Mouse (Mus musculus): ENCODE measurements around the gene Rbm19. TPM values are rescaled to one million over a fixed set of nuclear protein-coding genes. Genes with fewer than 3 reads are reported as not detected.
"Not testable (repeated sequence)": the region's sequence is repeated elsewhere in the genome, so short reads cannot be mapped to it uniquely, and the experiment has no call there.

Rbm19 gene
- 10 to 100 TPM; 28.7 to 29.0 TPM for total RNA-seq (2021)

DNA sequence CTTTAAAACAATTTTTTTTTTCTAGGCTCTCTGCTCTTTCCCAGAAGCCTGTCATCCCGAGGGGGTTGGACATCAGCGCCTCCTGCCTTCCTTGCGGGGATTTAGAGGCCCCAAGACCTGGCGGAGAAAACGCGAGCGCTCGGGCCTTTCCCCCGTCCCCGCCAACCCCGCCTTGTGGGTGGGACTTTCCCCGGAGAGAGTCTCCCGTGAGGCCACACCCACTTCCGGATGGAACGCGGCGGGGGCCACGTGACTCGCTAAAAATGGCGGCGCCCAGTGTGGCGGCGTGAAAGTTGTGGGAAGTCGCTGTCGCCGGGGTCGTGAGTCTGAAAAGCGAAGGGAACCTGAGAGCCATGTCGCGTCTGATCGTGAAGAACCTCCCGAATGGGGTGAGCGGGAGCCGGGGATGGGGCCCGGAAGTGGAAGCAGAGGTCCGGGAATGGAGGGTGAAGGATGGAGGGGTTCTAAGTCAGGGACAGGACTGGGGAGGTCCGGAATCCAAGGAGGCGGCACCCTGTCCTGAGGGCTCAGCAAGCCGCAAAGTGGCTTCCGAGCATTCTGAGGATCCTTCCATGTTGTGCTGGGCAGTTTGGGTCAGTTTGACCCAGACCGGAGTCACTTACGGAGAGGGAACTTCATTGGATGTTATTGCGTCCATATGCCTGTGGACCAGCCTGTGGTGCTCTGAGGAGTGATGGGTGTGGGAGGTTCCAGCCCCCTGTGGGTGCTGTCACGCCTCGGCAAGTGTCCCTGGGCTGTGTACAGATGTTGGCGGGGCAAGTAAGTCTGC lies at the start of gene Rbm19:
Rbm19 (plus strand) TSS at position 205 of the 790 bp plus-strand sequence.
- DNase-seq, result peak; percentile 95
- intact Hi-C loops (cut with DNase I), result no loop called here

DNA sequence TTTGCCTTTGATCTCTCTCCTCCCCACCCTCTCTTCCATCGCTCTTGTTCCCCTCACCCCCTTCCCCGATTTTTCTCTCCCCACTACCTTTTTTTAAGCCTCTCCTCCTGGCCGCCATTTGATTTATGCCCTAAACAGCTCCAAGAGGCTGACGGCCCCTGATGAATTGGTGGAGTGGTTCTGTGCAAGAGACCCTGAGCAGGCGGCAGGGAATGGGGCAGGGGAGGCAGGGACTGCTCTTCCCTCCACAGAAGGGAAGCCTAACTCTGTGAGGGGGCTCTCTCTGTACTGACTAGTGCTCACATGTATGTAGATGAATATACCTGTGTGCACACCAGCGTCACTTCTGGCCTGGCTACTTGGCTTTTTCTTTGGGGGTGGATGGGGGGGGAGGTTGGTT lies 49.0 kb upstream of the Rbm19 start:
- intact Hi-C loops (cut with DNase I), result loop anchor here (10.0 kb wide), 1 partner anchor 1122 kb away; no protein-coding TSS in a partner anchor
- no peak for DNase-seq

DNA sequence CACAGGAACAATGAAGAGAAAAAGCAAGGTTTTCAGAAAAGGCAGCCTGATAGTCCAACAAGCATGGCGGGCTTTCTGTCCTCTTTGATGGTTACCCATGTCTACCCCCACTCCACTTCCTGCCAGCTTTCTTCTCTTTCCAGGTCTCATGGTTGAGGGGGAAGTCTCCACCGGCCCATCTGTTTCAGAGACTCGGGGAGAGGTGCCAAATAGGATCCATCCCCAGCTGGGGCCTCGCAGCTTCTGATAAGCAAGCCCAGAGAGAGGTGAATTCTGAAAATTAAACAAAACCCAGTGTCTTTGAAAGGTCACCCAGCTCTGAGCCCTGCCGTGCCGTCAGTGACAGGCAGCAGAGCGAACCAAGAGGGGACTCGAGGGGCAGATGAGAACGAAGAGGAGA lies 42.2 kb upstream of the Rbm19 start:
- peak; percentile 60 for DNase-seq
- intact Hi-C loops (cut with DNase I), result no loop called here

DNA sequence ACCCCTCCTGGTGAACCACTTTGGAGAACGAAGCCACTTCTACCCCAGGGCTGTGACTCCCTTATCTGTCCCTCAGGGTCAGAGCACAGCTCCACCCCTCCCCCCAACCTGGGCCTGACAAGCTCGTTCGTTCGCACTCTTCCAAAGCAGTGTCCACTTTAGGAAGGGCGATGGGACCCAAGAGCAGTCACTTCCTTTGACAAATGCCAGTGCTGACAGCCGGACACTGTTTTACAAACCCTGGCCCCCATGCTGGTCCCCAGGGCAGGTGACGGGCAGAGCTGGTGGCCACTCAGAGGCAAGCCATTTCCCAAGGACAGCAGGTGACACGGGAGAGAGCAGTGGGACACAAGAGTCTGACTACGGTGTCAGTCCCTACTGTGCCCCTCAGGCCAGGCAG lies 36.2 kb upstream of the Rbm19 start:
- intact Hi-C loops (cut with DNase I), result no loop called here
- no peak for DNase-seq

DNA sequence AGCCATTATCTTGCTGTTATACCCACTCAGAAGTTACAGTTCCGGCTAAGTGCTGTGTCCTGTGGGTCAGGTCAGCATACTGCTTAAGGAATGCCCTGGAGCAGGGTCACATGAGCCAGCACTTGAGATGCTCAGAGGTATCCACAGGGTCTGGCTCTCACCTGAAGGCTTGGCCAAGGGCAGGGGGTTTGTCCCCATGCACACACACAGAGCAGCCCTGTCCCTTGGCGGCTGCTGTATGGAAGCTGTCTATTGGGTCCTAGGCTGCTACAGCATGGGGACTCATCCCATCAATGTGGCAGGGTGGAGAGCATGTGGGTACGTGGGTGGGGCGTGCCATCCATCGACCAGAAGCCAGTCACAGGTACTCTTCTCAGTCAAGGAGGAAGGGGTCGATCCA lies 35.8 kb upstream of the Rbm19 start:
- DNase-seq, result no peak
- intact Hi-C loops (cut with DNase I), result no loop called here

DNA sequence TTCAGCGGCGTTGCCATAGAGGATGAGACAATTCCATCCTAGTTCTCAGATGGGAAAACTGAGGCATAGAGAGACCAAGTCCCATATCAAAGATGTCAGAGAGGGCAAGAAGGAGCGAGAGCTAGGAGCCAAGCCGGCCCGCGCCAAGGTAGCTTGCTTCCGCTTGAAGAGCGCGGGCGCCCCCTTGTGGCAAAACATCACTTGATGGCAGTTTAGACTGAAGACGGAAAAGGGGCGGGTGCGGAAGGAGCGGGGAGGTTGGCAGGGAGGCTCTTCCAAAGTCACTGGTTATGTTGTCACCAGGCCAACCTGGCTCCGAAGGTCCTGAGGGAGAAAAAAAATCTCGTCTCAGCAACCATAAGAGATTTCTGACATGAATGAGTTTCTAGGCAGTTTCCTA lies 27.7 kb upstream of the Rbm19 start:
- DNase-seq, result peak; percentile 96
- intact Hi-C loops (cut with DNase I), result loop anchor here (5.0 kb wide), 1 partner anchor 241 kb away; no protein-coding TSS in a partner anchor

DNA sequence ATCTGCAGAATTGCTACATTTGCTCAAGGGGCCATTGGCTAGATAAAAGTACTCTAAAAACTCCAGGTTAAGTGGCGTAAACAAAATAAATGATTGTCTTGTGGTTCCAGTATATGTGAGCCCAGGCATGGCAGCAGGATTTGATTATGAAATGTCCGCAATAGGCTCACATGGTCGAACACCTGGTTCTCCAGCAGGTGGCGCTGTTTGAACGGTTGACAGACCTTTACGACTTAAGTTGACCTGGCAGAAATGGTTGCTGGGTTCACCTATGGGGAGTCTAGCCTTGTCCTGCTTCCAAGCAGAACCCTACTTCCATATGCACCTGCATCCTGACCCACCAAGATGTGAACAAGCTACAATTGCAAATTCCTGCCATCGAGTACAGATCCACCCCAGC lies 21.7 kb upstream of the Rbm19 start:
- intact Hi-C loops (cut with DNase I), result loop anchor here (5.0 kb wide), 1 partner anchor 352 kb away; no protein-coding TSS in a partner anchor
- DNase-seq, result peak; percentile 50

DNA sequence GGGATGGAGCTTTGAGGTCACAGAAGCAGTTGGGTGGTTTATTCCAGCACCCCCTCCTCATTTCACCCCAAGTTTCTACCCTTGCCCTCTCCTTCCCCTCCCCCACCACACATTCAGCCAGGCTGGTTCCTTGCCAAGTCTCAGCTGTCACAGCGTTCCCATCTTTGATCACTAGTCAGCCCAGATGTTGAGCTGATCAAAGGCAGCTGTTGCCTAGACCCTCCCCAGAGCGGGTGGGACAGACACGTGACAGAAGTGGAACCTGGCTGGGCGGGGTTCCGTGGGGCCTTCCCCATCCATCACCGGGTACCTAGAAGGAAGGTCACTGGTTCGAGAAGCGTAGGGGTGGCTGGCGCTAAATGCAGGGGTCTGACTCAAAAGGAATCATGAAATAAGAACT lies 19.2 kb upstream of the Rbm19 start:
- intact Hi-C loops (cut with DNase I), result no loop called here
- DNase-seq, result no peak

DNA sequence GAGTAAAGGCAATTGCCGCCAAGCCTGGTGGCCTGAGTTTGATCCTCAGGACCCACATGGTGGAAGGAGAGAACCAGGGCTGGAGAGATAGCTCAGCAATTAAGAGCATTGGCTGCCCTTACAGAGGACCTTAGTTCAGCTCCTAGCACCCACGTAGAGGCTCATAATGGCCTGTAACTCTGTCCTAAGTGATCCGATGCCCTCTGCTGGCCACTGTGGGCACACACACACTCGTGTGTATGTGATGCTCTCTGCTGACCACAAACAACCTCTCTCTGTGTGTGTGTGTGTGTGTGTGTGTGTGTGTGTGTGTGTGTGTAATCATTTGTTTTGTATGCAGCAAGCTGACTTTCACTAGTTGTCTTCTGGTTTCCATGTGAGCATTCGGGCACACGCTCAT lies 15.5 kb upstream of the Rbm19 start:
- intact Hi-C loops (cut with DNase I), result loop anchor here (10.0 kb wide), 1 partner anchor 1326 kb away; no protein-coding TSS in a partner anchor
- no peak for DNase-seq

DNA sequence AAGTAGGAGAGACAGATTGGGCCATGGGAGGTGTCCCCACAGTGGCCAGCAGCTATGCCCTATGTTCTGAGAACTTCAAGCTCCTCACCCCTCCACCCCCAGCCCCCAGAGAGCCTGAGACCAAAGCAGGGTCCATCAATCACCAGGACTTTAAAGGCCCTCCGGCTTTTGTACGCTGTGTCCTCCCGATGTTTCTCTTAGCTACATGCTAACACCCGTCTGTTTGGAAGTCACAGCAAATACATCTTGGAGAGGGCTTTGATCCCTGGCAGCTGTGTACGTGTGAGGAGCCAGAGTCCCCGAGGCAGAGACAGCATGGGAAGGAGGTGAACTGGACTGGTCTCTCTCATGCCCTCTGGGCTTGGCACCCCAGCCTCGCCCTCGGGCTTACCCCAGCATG lies 14.2 kb upstream of the Rbm19 start:
- intact Hi-C loops (cut with DNase I), result loop anchor here (10.0 kb wide), 1 partner anchor 1327 kb away; no protein-coding TSS in a partner anchor
- no peak for DNase-seq

DNA sequence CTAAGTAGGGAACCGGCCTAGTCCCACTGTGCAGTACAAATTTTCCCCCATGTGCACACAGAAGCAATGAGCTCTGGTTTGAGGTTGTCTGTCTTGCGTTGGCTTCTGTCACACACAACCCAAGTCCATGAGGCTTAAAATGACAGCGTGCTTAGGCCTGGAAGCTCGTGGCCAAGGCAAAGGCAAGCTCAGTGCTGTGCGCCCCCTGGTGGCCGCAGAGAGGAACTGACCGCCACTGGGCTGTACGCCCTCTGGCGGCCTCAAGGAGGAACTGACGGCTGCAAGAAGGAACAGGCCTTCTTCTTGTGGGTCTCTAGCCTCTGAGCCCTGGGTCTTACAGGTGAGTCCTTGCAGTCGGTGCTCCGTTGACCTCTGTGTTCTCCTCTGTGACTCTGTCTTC lies 13.5 kb upstream of the Rbm19 start:
- DNase-seq, result peak; percentile 43
- intact Hi-C loops (cut with DNase I), result loop anchor here (10.0 kb wide), 1 partner anchor 1328 kb away; no protein-coding TSS in a partner anchor

DNA sequence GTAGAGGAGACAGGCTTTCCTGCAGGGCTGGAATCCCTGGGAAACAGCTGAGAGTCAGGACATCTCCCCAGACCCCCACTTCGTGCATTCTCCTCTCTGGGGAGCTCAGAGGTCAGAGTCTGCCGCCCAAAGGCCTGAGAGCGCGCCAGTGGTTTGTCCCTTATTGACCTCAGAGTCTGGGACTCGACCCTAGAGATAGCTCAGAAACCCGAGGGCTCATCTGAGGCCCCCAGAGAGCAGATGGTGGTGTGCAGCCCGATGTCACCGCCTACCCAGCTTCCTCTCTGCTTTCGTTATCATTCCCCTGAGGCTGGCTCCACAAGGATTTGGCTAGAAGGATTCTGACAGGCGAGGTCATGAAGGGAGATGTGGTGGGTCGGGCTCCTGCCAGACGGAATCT lies 12.8 kb upstream of the Rbm19 start:
- intact Hi-C loops (cut with DNase I), result loop anchor here (10.0 kb wide), 1 partner anchor 1329 kb away; no protein-coding TSS in a partner anchor
- no peak for DNase-seq

DNA sequence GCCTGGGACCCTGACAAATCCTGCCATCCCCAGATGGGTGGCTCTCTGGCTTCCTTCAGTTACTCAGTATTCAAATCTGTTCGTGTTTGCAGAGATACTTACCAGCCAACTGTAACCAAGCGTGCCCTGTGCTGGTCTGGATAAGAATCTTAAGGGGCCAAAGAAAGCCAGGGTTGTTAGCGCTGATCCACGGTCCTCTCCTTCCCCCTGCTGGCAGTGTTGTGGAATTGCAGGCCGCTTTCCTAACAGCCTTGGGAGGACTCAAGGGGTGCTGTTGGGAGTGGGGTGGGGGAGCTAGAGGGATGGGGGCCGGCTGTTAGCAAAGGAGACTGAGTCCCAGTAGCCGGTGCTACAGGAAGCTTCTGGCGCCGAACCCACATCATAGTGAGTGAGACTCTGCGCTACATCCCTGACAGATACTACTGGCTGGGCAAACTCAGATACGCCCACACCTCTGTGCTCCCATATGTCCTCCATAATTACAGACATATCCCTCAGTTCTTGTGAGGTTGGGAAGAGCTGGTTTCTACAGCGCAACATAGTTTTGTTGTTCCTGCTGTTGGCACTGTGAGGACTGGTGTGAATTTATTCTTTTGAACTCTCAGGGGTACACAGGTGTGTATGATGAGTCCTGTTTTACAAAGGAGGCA lies 9.7 kb upstream of the Rbm19 start:
- intact Hi-C loops (cut with DNase I), result loop anchor here (10.0 kb wide), 1 partner anchor 1332 kb away; no protein-coding TSS in a partner anchor
- no peak for DNase-seq

DNA sequence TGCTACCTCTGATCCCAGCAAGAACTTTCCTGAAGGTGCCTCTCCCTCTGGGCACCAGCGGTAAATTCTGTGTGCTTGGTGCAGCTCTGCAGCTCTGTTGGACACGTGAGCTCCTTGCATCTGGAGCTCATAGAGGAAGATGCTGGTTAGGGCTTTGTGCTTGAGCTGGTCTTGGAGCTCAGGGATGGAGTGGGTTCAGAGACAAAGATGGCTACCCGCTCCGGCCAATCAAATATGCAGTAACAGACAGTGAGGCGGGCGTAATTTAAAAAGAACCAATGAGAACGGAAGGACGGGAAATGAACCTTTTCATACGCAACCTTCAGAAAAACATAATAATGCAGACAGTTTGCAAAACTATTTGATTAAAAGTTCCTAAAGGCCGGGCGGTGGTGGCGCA lies 1.9 kb upstream of the Rbm19 start:
- DNase-seq, result no peak
- intact Hi-C loops (cut with DNase I), result no loop called here

DNA sequence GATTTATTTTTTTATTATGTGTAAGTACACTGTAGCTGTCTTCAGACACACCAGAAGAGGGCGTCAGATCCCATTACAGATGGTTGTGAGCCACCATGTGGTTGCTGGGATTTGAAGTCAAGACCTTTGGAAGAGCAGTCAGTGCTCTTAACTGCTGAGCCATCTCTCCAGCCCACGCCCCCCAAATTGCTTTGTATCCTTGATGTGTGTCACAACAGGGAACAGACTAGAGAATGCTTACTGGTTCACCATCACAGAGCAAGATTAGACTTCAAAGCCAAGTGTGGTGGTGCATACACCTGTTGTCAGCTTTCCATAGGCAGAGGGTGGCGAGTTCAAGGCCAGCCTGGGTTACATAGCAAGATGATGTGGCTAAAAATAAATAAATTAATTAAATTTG lies 896 bp downstream of the Rbm19 start:
- intact Hi-C loops (cut with DNase I); DNase-seq: not testable (repeated sequence)

DNA sequence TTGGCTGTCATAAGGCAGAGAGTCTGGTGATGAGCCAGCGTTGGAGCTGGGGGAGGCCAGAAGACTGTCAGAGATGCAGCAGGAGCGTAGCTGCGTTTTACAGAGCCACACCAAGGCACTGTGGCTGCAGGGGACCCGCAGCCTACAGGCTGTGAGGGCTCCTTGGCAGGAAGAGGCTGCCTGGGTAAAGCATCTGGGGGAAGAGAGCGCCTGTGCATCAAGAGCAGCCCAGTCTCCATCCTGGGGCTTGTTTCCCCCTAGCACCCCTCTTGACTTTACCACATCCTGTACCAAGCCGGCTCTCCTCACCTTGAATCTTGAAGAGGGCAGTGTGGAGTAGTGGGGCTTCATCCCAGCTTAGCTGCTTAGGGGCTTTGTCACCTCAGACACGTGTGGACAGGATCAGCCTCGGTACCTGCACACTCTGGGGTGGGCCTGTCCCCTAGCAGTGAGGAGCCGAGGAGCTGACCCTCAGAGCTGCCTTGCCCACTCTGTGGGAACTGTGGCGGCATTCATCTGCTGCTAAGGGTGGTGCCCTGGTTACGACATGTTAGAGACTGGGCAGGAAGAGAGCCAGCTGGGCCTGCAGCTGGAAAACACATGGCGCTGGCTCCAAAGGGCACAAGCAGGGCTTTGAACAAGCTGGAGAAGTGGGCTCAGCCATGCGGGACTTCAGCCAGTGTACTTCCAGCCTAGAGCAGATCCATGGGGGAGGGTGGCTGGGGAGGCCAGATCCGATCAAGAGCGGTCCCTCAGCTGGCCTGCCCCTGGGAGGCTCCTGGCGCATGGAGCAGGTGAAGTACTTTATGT lies 8.8 kb downstream of the Rbm19 start:
- intact Hi-C loops (cut with DNase I), result no loop called here

DNA sequence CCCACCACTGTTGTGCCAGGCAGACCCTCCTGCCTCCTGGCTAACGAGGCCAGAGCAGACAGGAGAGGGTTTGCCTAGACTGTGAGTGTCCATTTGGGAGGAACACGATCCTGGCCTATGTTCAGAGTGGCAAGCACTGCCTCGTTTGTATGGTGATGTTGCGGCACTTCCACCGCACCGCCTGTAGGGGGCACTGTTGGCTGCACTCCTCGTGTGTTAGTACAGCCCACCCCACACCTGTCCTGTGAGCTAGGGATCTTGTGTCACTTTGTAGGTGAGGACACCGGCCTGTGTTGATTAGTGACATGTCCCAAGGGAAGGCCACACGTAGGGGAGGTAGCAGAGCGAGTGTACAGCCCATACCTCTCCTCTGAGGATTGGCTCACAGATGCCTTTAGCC lies 11.4 kb downstream of the Rbm19 start:
- peak; percentile 37 for DNase-seq
- intact Hi-C loops (cut with DNase I), result no loop called here

More for the DNA sequence above, 8.8 kb downstream of the Rbm19 start:
- DNase-seq, result no peak

DNA sequence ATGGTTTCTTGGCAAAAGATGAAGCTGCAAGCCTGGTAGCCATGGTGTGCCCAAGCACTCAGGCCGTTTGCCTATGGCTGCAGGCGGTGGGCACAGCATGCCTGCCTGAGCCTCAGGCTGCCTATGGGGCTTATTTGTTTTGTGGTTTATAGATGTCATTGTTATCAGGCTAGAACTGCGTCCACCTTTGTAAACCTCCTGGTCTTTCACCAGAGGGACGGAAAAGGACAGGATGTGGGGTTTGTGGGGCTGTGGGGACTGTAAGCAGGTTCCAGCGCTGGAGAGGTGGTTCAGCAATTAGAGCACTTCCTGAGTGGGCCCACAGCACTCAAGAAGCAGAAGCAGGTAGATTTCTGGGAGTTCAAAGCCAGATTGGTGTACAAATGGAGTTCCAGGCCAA lies 12.2 kb downstream of the Rbm19 start:
- intact Hi-C loops (cut with DNase I), result no loop called here
- DNase-seq, result no peak

DNA sequence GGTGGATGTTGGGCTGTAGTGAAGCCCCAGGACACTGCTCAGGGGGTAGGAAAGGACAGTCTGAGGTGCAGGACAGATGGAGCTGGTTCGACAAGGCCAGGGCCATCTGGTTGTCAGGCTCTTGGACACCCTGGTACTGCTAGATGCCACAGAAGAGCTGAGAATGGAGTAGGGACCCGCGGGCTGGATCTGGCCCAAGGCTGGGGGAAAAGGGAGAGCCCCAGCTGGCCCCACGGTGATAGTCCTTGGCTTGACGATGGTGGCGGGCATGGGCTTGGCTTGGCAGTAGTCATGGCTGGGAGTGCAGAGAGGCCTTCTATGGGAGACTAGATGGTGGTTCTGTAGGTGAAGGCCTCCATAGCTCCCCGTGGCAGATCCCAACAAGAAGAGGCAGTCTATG lies 12.8 kb downstream of the Rbm19 start:
- DNase-seq, result peak; percentile 39
- intact Hi-C loops (cut with DNase I), result no loop called here

DNA sequence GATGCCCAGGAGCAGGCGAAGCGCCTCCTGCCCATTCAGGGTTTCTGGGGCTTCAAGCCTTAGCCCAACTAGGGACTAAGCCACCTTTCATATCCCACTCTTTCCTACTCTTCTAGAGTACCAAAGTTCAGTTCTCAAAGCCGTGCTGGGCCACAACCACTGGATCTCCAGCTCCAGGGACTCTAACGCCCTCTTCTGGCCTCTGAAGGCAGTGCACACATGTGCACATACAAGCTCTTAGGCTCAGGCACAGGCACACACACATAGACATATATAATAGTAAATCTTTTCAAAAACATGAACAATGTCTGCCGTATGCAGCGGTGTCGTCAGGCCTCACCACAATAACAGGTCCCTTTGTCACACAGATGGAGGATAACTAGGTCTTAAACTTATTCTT lies 13.5 kb downstream of the Rbm19 start:
- DNase-seq, result no peak
- intact Hi-C loops (cut with DNase I), result no loop called here

DNA sequence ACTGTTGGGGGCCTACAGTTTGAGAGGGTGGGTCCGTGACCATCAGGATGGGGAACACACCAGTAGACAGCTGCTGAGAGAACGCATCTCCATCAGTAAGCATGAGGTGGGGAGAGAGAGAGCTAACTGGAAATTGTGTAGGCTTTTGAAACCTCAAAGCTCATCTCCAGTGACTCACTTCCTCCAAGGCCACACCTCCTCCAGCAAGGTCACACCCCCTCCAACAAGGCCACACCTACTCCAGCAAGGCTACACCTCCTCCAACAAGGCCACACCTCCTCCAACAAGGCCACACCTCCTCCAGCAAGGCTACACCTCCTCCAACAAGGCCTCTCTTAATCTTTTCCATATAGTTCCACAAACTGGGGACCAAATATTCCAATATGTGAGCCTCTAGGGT lies 13.9 kb downstream of the Rbm19 start:
- intact Hi-C loops (cut with DNase I), result no loop called here
- DNase-seq, result no peak

Measured in left cerebral cortex, postnatal 4 days (tissue).